ENCODE assay signal across 9 mouse cellular contexts in the genomic region with DNA sequence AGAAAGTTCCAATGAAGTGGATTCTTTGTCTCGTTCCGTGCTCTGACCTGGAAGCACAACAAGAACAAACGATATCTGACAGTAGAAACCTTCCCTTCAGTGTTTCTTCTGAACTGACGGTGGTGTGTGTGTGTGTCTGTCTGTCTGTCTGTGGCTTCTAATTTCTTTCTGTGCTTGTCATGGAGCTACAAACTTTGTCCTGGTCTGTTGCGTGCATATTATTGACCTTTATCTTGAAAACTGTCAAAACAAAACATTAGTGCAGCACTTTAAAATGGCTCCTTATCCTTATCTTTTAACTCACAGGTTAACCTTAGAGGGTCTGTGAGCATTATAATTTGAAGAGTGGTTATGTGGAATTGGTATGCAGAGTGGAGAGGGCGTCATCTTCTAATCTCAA. TPM values are rescaled to one million over a fixed set of nuclear protein-coding genes. Genes with fewer than 3 reads are reported as not detected.
DNase-seq lines count a peak whose midpoint lies in the region; ATAC-seq and TF ChIP-seq lines count a peak whose summit lies in the region.
"Had no signal": no experiment of that assay in that cellular context is flagged by ENCODE, and none has a peak within 500 bp of the region (broad histone marks: within the 10 kb centered on the region; RNA-seq: fewer than 3 reads in every experiment).

No protein-coding gene starts in this region.

- no peak for TF ChIP-seq POLR2A in CH12.LX (IDR thresholded peaks at IDR 0.05; ENCODE audit: low read depth, low read length)

- H3K27ac ChIP-seq in heart, embryonic 10.5 days = peak overlapping the region; percentile 100; the same call in 1 of the 2 replicates
- H3K27ac ChIP-seq in CH12.LX (ENCODE audit: insufficient read depth, low read depth) = no peak overlapping the region
- no peak overlapping the region for H3K27ac ChIP-seq in forebrain, embryonic 15.5 days (replicated peaks)
- H3K27ac ChIP-seq in liver, embryonic 14.5 days = peak overlapping the region; percentile 37

- WGBS in heart, embryonic 10.5 days = 30% methylated on average over 6 of the region's 6 CpGs
- 35% methylated on average over 6 of the region's 6 CpGs for WGBS in forebrain, embryonic 15.5 days
- WGBS in liver, embryonic 14.5 days (ENCODE audit: insufficient replicate concordance) = 22% methylated on average over 6 of the region's 6 CpGs

- peaks cover 58% of the 10 kb centered on the region for H3K79me2 ChIP-seq in CH12.LX (replicated peaks; ENCODE audit: control insufficient read depth, extremely low read depth, insufficient read depth, poor library complexity, severe bottlenecking)

- H3K9me3 ChIP-seq in heart, embryonic 10.5 days = no peaks in the 10 kb centered on the region
- H3K9me3 ChIP-seq in CH12.LX (replicated peaks; ENCODE audit: low read length) = no peaks in the 10 kb centered on the region
- H3K9me3 ChIP-seq in forebrain, embryonic 15.5 days = no peaks in the 10 kb centered on the region
- no peaks in the 10 kb centered on the region for H3K9me3 ChIP-seq in liver, embryonic 14.5 days (ENCODE audit: control insufficient read depth, low read length)

- ATAC-seq in forebrain, embryonic 15.5 days (replicated peaks) = no peak
- ATAC-seq in liver, embryonic 14.5 days (ENCODE audit: insufficient read depth) = no peak
- ATAC-seq: inflammation-experienced regulatory T-cells, adult 6 months had no signal

- no peaks in the 10 kb centered on the region for H3K27me3 ChIP-seq in heart, embryonic 10.5 days (ENCODE audit: insufficient read depth, poor library complexity, severe bottlenecking)
- no peaks in the 10 kb centered on the region for H3K27me3 ChIP-seq in CH12.LX (replicated peaks)
- no peaks in the 10 kb centered on the region for H3K27me3 ChIP-seq in forebrain, embryonic 15.5 days
- H3K27me3 ChIP-seq in liver, embryonic 14.5 days (ENCODE audit: control insufficient read depth, insufficient read depth, low read length) = peaks cover 3% of the 10 kb centered on the region; the same call in 1 of the 2 replicates

- peaks cover 35% of the 10 kb centered on the region for H3K4me1 ChIP-seq in heart, embryonic 10.5 days
- H3K4me1 ChIP-seq in CH12.LX (ENCODE audit: control insufficient read depth in 1 of 2, insufficient read depth in 2 of 2) = peaks cover 14 to 48% of the 10 kb centered on the region in 2 experiments
- H3K4me1 ChIP-seq in forebrain, embryonic 15.5 days = peaks cover 50% of the 10 kb centered on the region
- H3K4me1 ChIP-seq in liver, embryonic 14.5 days (replicated peaks; ENCODE audit: control insufficient read depth in 2 of 2, insufficient read depth in 2 of 2, low read length in 1 of 2) = peaks cover 33 to 35% of the 10 kb centered on the region in 2 experiments

- TF ChIP-seq CTCF in CH12.LX (conservative IDR thresholded peaks at IDR 0.05 in 1 of 2, IDR thresholded peaks at IDR 0.05 in 1 of 2; ENCODE audit: low read depth in 2 of 2, low read length in 2 of 2) = no peak
- TF ChIP-seq CTCF in liver, embryonic 14.5 days (IDR thresholded peaks at IDR 0.05; ENCODE audit: low read depth) = no peak

- H3K4me2 ChIP-seq in CH12.LX (ENCODE audit: insufficient read depth, low read depth, poor library complexity, severe bottlenecking) = peak overlapping the region; percentile 93
- H3K4me2 ChIP-seq in forebrain, embryonic 15.5 days (replicated peaks) = peak overlapping the region; percentile 88
- H3K4me2 ChIP-seq in liver, embryonic 14.5 days (ENCODE audit: low read depth) = peak overlapping the region; percentile 95

- H3K36me3 ChIP-seq in heart, embryonic 10.5 days = peaks cover 42% of the 10 kb centered on the region
- peaks cover 33 to 46% of the 10 kb centered on the region in 2 experiments for H3K36me3 ChIP-seq in CH12.LX (replicated peaks in 1 of 2; ENCODE audit: control insufficient read depth in 1 of 2, insufficient read depth in 1 of 2, low read length in 1 of 2)
- peaks cover 25% of the 10 kb centered on the region for H3K36me3 ChIP-seq in forebrain, embryonic 15.5 days
- H3K36me3 ChIP-seq in liver, embryonic 14.5 days (replicated peaks; ENCODE audit: control insufficient read depth, insufficient read depth, low read depth) = peaks cover 21% of the 10 kb centered on the region

- peak overlapping the region; percentile 98 for H3K4me3 ChIP-seq in heart, embryonic 10.5 days
- peak overlapping the region; percentile 78 to 92 (median 82) for H3K4me3 ChIP-seq in CH12.LX (replicated peaks in 1 of 3; ENCODE audit: low read depth in 2 of 3, low read length in 2 of 3, poor library complexity in 1 of 3)
- H3K4me3 ChIP-seq in forebrain, embryonic 15.5 days = peak overlapping the region; percentile 79
- H3K4me3 ChIP-seq in liver, embryonic 14.5 days (ENCODE audit: insufficient read depth in 1 of 2, low read depth in 2 of 2, low read length in 2 of 2) = peak overlapping the region; percentile 70 to 84; a peak in 3 of 4 replicates

- no peak for TF ChIP-seq EP300 in CH12.LX (IDR thresholded peaks at IDR 0.05; ENCODE audit: low read length)
- TF ChIP-seq EP300 in liver, embryonic 14.5 days (IDR thresholded peaks at IDR 0.05; ENCODE audit: low read depth) = no peak

- peak overlapping the region; percentile 97 for H3K9ac ChIP-seq in CH12.LX (ENCODE audit: insufficient read depth, low read depth)
- H3K9ac ChIP-seq in forebrain, embryonic 15.5 days (replicated peaks) = peak overlapping the region; percentile 96
- H3K9ac ChIP-seq in liver, embryonic 14.5 days (replicated peaks) = peak overlapping the region; percentile 88

- in situ Hi-C loops in CH12.LX (cut with MboI; ENCODE audit: low pct_ligation_motif_present, low pct_unique_long_range_greater_than_20kb, low sequenced_read_pairs) = no loop called here

- dilution Hi-C loops in CH12.LX (cut with MboI; ENCODE audit: extremely low pct_ligation_motif_present, extremely low pct_unique_long_range_greater_than_20kb, low sequenced_read_pairs) = no loop called here

- DNase-seq in heart, embryonic 10.5 days (ENCODE audit: low spot score) = no peak
- DNase-seq in heart, postnatal 4 days = no peak
- DNase-seq in CH12.LX (ENCODE audit: extremely low read depth) = no peak
- DNase-seq in liver, embryonic 14.5 days (ENCODE audit: low read depth in 3 of 3, low spot score in 3 of 3) = no peak
- no peak for DNase-seq in urinary bladder, postnatal 10 days (ENCODE audit: low spot score)
- DNase-seq in cerebellum, postnatal 10 days = no peak
- no peak for DNase-seq in thymus, postnatal 36 days

- TF ChIP-seq RAD21 in CH12.LX (IDR thresholded peaks at IDR 0.05; ENCODE audit: low read depth, low read length) = no peak

TF ChIP-seq in CH12.LX, 34 proteins besides CTCF, POLR2A, EP300 and RAD21:
- TF ChIP-seq E2F4 (IDR thresholded peaks at IDR 0.05; ENCODE audit: insufficient replicate concordance, low read depth, low read length) (no peak), CHD1 (IDR thresholded peaks at IDR 0.05; ENCODE audit: low read depth, low read length) (no peak), ETS1 (conservative IDR thresholded peaks at IDR 0.05; ENCODE audit: low read depth, low read length) (no peak), JUN (IDR thresholded peaks at IDR 0.05; ENCODE audit: insufficient read depth, low read depth, low read length) (no peak), MAX (IDR thresholded peaks at IDR 0.05; ENCODE audit: low read length) (no peak), ZKSCAN1 (IDR thresholded peaks at IDR 0.05; ENCODE audit: borderline replicate concordance, low read depth, low read length) (no peak), BHLHE40 (IDR thresholded peaks at IDR 0.05; ENCODE audit: low read depth, low read length) (no peak), NELFE (IDR thresholded peaks at IDR 0.05; ENCODE audit: low read depth, low read length) (no peak), PAX5 (IDR thresholded peaks at IDR 0.05; ENCODE audit: low read length) (no peak), ELF1 (IDR thresholded peaks at IDR 0.05; ENCODE audit: low read depth, low read length) (no peak), CHD2 (IDR thresholded peaks at IDR 0.05; ENCODE audit: low read length) (no peak), USF1 (IDR thresholded peaks at IDR 0.05; ENCODE audit: low read depth, low read length) (no peak), SIN3A (IDR thresholded peaks at IDR 0.05; ENCODE audit: low read length) (no peak), UBTF (IDR thresholded peaks at IDR 0.05; ENCODE audit: low read depth, low read length) (no peak), TCF12 (IDR thresholded peaks at IDR 0.05; ENCODE audit: low read depth, low read length) (no peak), SMC3 (IDR thresholded peaks at IDR 0.05; ENCODE audit: low read depth, low read length) (no peak)

RNA-seq across cellular contexts. Expression of a gene that starts 3.3 kb away (rescaled TPM):
- 365 and 443 TPM in 2 replicates for polyA plus RNA-seq in heart, embryonic 10.5 days (2016; fragmentation: Nextera tagmentation; extraction: Ambion mirVana)
- total RNA-seq in heart, postnatal 4 days (2021) = 100 to 1,000 TPM; 629 to 659 TPM
- total RNA-seq in CH12.LX (2012; rRNA removed) (89.6 and 93.1 TPM in 2 replicates), CH12.LX (2014; rRNA removed) (104 and 111 TPM in 2 replicates)
- polyA plus RNA-seq in CH12.LX (2012; ENCODE audit: insufficient read length, low read depth) = 203 and 220 TPM in 2 replicates
- 472 and 496 TPM in 2 replicates for polyA plus RNA-seq in forebrain, embryonic 15.5 days (2015; fragmentation: Nextera tagmentation; extraction: Ambion mirVana)
- polyA plus RNA-seq in liver, embryonic 14.5 days (2012; rRNA removed) = 30.1 and 43.9 TPM in 2 replicates
- 115 and 128 TPM in 2 replicates for polyA plus RNA-seq in liver, embryonic 14.5 days (2014; fragmentation: Nextera tagmentation; extraction: Ambion mirVana)

RNA-seq across cellular contexts. Expression of a gene that starts 40.7 kb away (rescaled TPM):
- 29.8 and 38.8 TPM in 2 replicates for polyA plus RNA-seq in heart, embryonic 10.5 days (2016; fragmentation: Nextera tagmentation; extraction: Ambion mirVana)
- 10 to 100 TPM; 85.0 to 86.1 TPM for total RNA-seq in heart, postnatal 4 days (2021)
- total RNA-seq in CH12.LX (2012; rRNA removed) (0.92 and 2.0 TPM in 2 replicates), CH12.LX (2014; rRNA removed) (1.9 and 2.2 TPM in 2 replicates)
- 1.4 and 1.8 TPM in 2 replicates for polyA plus RNA-seq in CH12.LX (2012; ENCODE audit: insufficient read length, low read depth)
- 12.1 and 13.0 TPM in 2 replicates for polyA plus RNA-seq in forebrain, embryonic 15.5 days (2015; fragmentation: Nextera tagmentation; extraction: Ambion mirVana)
- 8.3 and 11.9 TPM in 2 replicates for polyA plus RNA-seq in liver, embryonic 14.5 days (2012; rRNA removed)
- polyA plus RNA-seq in liver, embryonic 14.5 days (2014; fragmentation: Nextera tagmentation; extraction: Ambion mirVana) = 9.0 and 13.4 TPM in 2 replicates

Comparison
In these comparisons a context has a peak if more than half of its experiments do, and no peak if none do; other contexts are left out.
1. H3K27ac ChIP-seq: peak in heart, embryonic 10.5 days (single experiment) and liver, embryonic 14.5 days (single experiment); none in CH12.LX (single experiment) and forebrain, embryonic 15.5 days (single experiment).
2. Peak in every context shown above with its lines, with median percentiles within 50 percentile points of each other: H3K4me3 ChIP-seq, H3K4me2 ChIP-seq and H3K9ac ChIP-seq.